In the genomic region with DNA sequence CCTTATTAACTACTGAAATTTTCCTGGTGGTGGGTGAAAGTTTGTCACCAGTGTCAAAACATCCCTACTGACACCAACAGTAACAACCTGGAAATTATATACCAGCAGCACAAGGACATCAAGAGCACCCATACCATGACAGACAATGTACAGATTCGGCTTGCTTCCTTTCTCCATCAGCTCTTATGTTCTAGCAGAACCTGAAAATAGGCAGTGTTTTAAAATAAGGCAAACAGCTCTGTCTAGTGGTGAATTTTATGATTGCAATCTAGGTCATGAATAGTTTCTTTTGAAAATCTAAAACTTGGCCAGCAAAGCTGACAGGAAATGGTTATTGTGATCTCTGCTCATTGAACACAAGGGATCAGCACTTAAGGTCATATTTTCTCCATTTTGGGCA, we compare ENCODE assay signal across 10 mouse cellular contexts.
DNase-seq lines count a peak whose midpoint lies in the region; ATAC-seq and TF ChIP-seq lines count a peak whose summit lies in the region.
"Had no signal": no experiment of that assay in that cellular context is flagged by ENCODE, and none has a peak within 500 bp of the region (broad histone marks: within the 10 kb centered on the region; RNA-seq: fewer than 3 reads in every experiment).

No protein-coding gene starts in this region.

- DNase-seq in heart, adult 8-10 months (ENCODE audit: low spot score) = peak; percentile 11
- no peak for DNase-seq in heart, embryonic 10.5 days (ENCODE audit: low spot score)
- peak; percentile 87 for DNase-seq in lung, embryonic 14.5 days
- no peak for DNase-seq in lung, adult 18-20 months
- peak; percentile 68 for DNase-seq in embryo, embryonic 10.5 days (ENCODE audit: low spot score)
- no peak for DNase-seq in adrenal gland, adult 18-20 months (ENCODE audit: low spot score in 2 of 2)
- no peak for DNase-seq in spleen, adult 12 weeks (ENCODE audit: low spot score)
- DNase-seq: cerebellum, adult 2 months had no signal

- H3K9ac ChIP-seq in lung, embryonic 14.5 days = no peak overlapping the region
- H3K9ac ChIP-seq in neural tube, embryonic 15.5 days (replicated peaks) = no peak overlapping the region
- H3K9ac ChIP-seq: limb, embryonic 15.5 days had no signal

- peak; percentile 73 for TF ChIP-seq CTCF in lung, embryonic 14.5 days (IDR thresholded peaks at IDR 0.05; ENCODE audit: low read depth)

- H3K4me1 ChIP-seq in heart, embryonic 10.5 days = no peaks in the 10 kb centered on the region
- H3K4me1 ChIP-seq in lung, embryonic 14.5 days (ENCODE audit: insufficient read depth) = no peaks in the 10 kb centered on the region
- H3K4me1 ChIP-seq in neural tube, embryonic 15.5 days = no peaks in the 10 kb centered on the region
- H3K4me1 ChIP-seq: limb, embryonic 15.5 days had no signal

- no peak overlapping the region for H3K4me3 ChIP-seq in heart, embryonic 10.5 days
- H3K4me3 ChIP-seq in lung, embryonic 14.5 days (ENCODE audit: low read depth, low read length) = no peak overlapping the region
- no peak overlapping the region for H3K4me3 ChIP-seq in neural tube, embryonic 15.5 days (replicated peaks)
- H3K4me3 ChIP-seq: limb, embryonic 15.5 days had no signal

- H3K27me3 ChIP-seq in heart, embryonic 10.5 days (ENCODE audit: insufficient read depth, poor library complexity, severe bottlenecking) = no peaks in the 10 kb centered on the region
- no peaks in the 10 kb centered on the region for H3K27me3 ChIP-seq in lung, embryonic 14.5 days (ENCODE audit: insufficient read depth, low read length)
- no peaks in the 10 kb centered on the region for H3K27me3 ChIP-seq in neural tube, embryonic 15.5 days (replicated peaks)
- H3K27me3 ChIP-seq: limb, embryonic 15.5 days had no signal

- no peak overlapping the region for H3K27ac ChIP-seq in heart, embryonic 10.5 days
- no peak overlapping the region for H3K27ac ChIP-seq in lung, embryonic 14.5 days (ENCODE audit: low read depth)
- no peak overlapping the region for H3K27ac ChIP-seq in neural tube, embryonic 15.5 days (replicated peaks)
- H3K27ac ChIP-seq: limb, embryonic 15.5 days had no signal

- WGBS in heart, embryonic 10.5 days = 58% methylated on average over 1 of the region's 1 CpGs
- 15% methylated on average over 1 of the region's 1 CpGs for WGBS in lung, embryonic 14.5 days
- 26% methylated on average over 1 of the region's 1 CpGs for WGBS in neural tube, embryonic 15.5 days

- H3K9me3 ChIP-seq in heart, embryonic 10.5 days = no peaks in the 10 kb centered on the region
- no peaks in the 10 kb centered on the region for H3K9me3 ChIP-seq in lung, embryonic 14.5 days (ENCODE audit: low read depth, low read length)
- H3K9me3 ChIP-seq in neural tube, embryonic 15.5 days (replicated peaks) = no peaks in the 10 kb centered on the region
- H3K9me3 ChIP-seq: limb, embryonic 15.5 days had no signal

- no peak overlapping the region for H3K4me2 ChIP-seq in lung, embryonic 14.5 days
- H3K4me2 ChIP-seq in neural tube, embryonic 15.5 days = no peak overlapping the region
- H3K4me2 ChIP-seq: limb, embryonic 15.5 days had no signal

- peak; percentile 58; the same call in 1 of the 2 replicates for ATAC-seq in lung, embryonic 14.5 days (ENCODE audit: insufficient read depth)
- peak; percentile 57; the same call in 1 of the 2 replicates for ATAC-seq in neural tube, embryonic 15.5 days (ENCODE audit: low FRiP score)

- H3K36me3 ChIP-seq in heart, embryonic 10.5 days = no peaks in the 10 kb centered on the region
- no peaks in the 10 kb centered on the region for H3K36me3 ChIP-seq in lung, embryonic 14.5 days (ENCODE audit: insufficient read depth)
- no peaks in the 10 kb centered on the region for H3K36me3 ChIP-seq in neural tube, embryonic 15.5 days
- H3K36me3 ChIP-seq: limb, embryonic 15.5 days had no signal

Comparison
In these comparisons a context has a peak if more than half of its experiments do, and no peak if none do; other contexts are left out.
1. DNase-seq: peak in heart, adult 8-10 months (single experiment), lung, embryonic 14.5 days (single experiment) and embryo, embryonic 10.5 days (single experiment); none in heart, embryonic 10.5 days (single experiment), lung, adult 18-20 months (0 of 2), adrenal gland, adult 18-20 months (0 of 2) and spleen, adult 12 weeks (single experiment).